Mouse (Mus musculus): ENCODE measurements around the gene Ripply1.
"Not testable (repeated sequence)": the region's sequence is repeated elsewhere in the genome, so short reads cannot be mapped to it uniquely, and the experiment has no call there.

Ripply1 gene

GRCm38 (mm10) chrX:139780988-139781387 is 1.2 kb downstream of the Ripply1 start:
- in situ Hi-C loops (cut with MboI, MseI) = no loop called here

GRCm38 (mm10) chrX:139779401-139779800 is 2.8 kb downstream of the Ripply1 start:
- in situ Hi-C loops (cut with MboI, MseI) = loop anchor here (5.0 kb wide), 1 partner anchor 58 kb away; no protein-coding TSS in a partner anchor

GRCm38 (mm10) chrX:139778886-139779285 is 3.3 kb downstream of the Ripply1 start:
- in situ Hi-C loops (cut with MboI, MseI) = loop anchor here (5.0 kb wide), 1 partner anchor 58 kb away; no protein-coding TSS in a partner anchor

- in situ Hi-C loops (cut with MboI, MseI) = loop anchor here (5.0 kb wide), 1 partner anchor 60 kb away; no protein-coding TSS in a partner anchor
Measured at GRCm38 (mm10) chrX:139777357-139777756, 4.8 kb downstream of the Ripply1 start.

GRCm38 (mm10) chrX:139775084-139775612 is 7.0 kb downstream of the Ripply1 start:
- in situ Hi-C loops (cut with MboI, MseI) = loop anchor here (5.0 kb wide), 1 partner anchor 62 kb away; no protein-coding TSS in a partner anchor

GRCm38 (mm10) chrX:139774309-139775083 is 7.7 kb downstream of the Ripply1 start:
- in situ Hi-C loops (cut with MboI, MseI) = loop anchor here (5.0 kb wide), 1 partner anchor 63 kb away; no protein-coding TSS in a partner anchor

- in situ Hi-C loops (cut with MboI, MseI) = no loop called here
Measured at GRCm38 (mm10) chrX:139769975-139770637, 12.0 kb downstream of the Ripply1 start.

- in situ Hi-C loops (cut with MboI, MseI) = no loop called here
Measured at GRCm38 (mm10) chrX:139762546-139762945, 19.6 kb downstream of the Ripply1 start.

GRCm38 (mm10) chrX:139758634-139759033 is 23.5 kb downstream of the Ripply1 start:
- in situ Hi-C loops (cut with MboI, MseI) = not testable (repeated sequence)

- in situ Hi-C loops (cut with MboI, MseI) = no loop called here
Measured at GRCm38 (mm10) chrX:139751855-139752254, 30.3 kb downstream of the Ripply1 start.

GRCm38 (mm10) chrX:139737066-139737465 is 45.1 kb downstream of the Ripply1 start:
- in situ Hi-C loops (cut with MboI, MseI) = no loop called here

GRCm38 (mm10) chrX:139730541-139730940 is 51.6 kb downstream of the Ripply1 start:
- in situ Hi-C loops (cut with MboI, MseI) = no loop called here
